Mouse (Mus musculus): ENCODE data around the gene Pgghg. TPM values are rescaled to one million over a fixed set of nuclear protein-coding genes. Genes with fewer than 3 reads are reported as not detected.

The Pgghg gene
- polyA plus RNA-seq, 1 experiment = 68.6 TPM

- no peak for TF ChIP-seq CTCF (IDR thresholded peaks at IDR 0.05; ENCODE audit: borderline replicate concordance, control insufficient read depth, extremely low read depth, insufficient read depth, low read length, poor library complexity)
- TF ChIP-seq POLR2A (IDR thresholded peaks at IDR 0.05; ENCODE audit: control insufficient read depth, extremely low read depth, insufficient read depth, low read length, poor library complexity) = no peak
- Histone ChIP-seq H3K27ac (ENCODE audit: control insufficient read depth, insufficient read depth, low read length) (no peak overlapping the region), H3K4me1 (replicated peaks; ENCODE audit: control insufficient read depth, insufficient read depth, low read length) (no peaks in the 10 kb centered on the region), H3K4me3 (ENCODE audit: control insufficient read depth, insufficient read depth, low read length) (no peak overlapping the region), H3K27me3 (ENCODE audit: control insufficient read depth, insufficient read depth, low read length) (no peaks in the 10 kb centered on the region), H3K36me3 (ENCODE audit: control insufficient read depth, insufficient read depth, low read length) (peaks cover 7% of the 10 kb centered on the region)
- no peak for DNase-seq
- WGBS = 93% methylated on average over 15 of the region's 15 CpGs
These were observed 38.9 kb upstream of the Pgghg start for GRCm38 (mm10) chr7:140902036-140902875.

GRCm38 (mm10) chr7:140903212-140903611 lies 38.0 kb upstream of the Pgghg start:
- no peaks in the 10 kb centered on the region for H3K27me3 ChIP-seq (ENCODE audit: control insufficient read depth, insufficient read depth, low read length)
- DNase-seq = peak; percentile 82
- no peak overlapping the region for H3K4me3 ChIP-seq (ENCODE audit: control insufficient read depth, insufficient read depth, low read length)
- H3K27ac ChIP-seq (ENCODE audit: control insufficient read depth, insufficient read depth, low read length) = no peak overlapping the region
- H3K36me3 ChIP-seq (ENCODE audit: control insufficient read depth, insufficient read depth, low read length) = no peaks in the 10 kb centered on the region; the same call in 1 of the 2 replicates
- 28% methylated on average over 13 of the region's 13 CpGs for WGBS
- H3K4me1 ChIP-seq (replicated peaks; ENCODE audit: control insufficient read depth, insufficient read depth, low read length) = no peaks in the 10 kb centered on the region
- TF ChIP-seq POLR2A (IDR thresholded peaks at IDR 0.05; ENCODE audit: control insufficient read depth, extremely low read depth, insufficient read depth, low read length, poor library complexity) (no peak), CTCF (IDR thresholded peaks at IDR 0.05; ENCODE audit: borderline replicate concordance, control insufficient read depth, extremely low read depth, insufficient read depth, low read length, poor library complexity) (peak; percentile 90; the same call in 1 of the 2 replicates)

GRCm38 (mm10) chr7:140905642-140906081 lies 35.5 kb upstream of the Pgghg start:
- no peak overlapping the region for H3K4me3 ChIP-seq (ENCODE audit: control insufficient read depth, insufficient read depth, low read length)
- 99% methylated on average over 2 of the region's 2 CpGs for WGBS
- H3K36me3 ChIP-seq (ENCODE audit: control insufficient read depth, insufficient read depth, low read length) = no peaks in the 10 kb centered on the region
- peaks cover 8% of the 10 kb centered on the region for H3K4me1 ChIP-seq (replicated peaks; ENCODE audit: control insufficient read depth, insufficient read depth, low read length)
- TF ChIP-seq CTCF (IDR thresholded peaks at IDR 0.05; ENCODE audit: borderline replicate concordance, control insufficient read depth, extremely low read depth, insufficient read depth, low read length, poor library complexity) = no peak
- no peak for DNase-seq
- no peaks in the 10 kb centered on the region for H3K27me3 ChIP-seq (ENCODE audit: control insufficient read depth, insufficient read depth, low read length)
- H3K27ac ChIP-seq (ENCODE audit: control insufficient read depth, insufficient read depth, low read length) = no peak overlapping the region

GRCm38 (mm10) chr7:140907131-140907530 lies 34.1 kb upstream of the Pgghg start:
- H3K27ac ChIP-seq (ENCODE audit: control insufficient read depth, insufficient read depth, low read length) = no peak overlapping the region
- no peak for TF ChIP-seq CTCF (IDR thresholded peaks at IDR 0.05; ENCODE audit: borderline replicate concordance, control insufficient read depth, extremely low read depth, insufficient read depth, low read length, poor library complexity)
- no peak for TF ChIP-seq POLR2A (IDR thresholded peaks at IDR 0.05; ENCODE audit: control insufficient read depth, extremely low read depth, insufficient read depth, low read length, poor library complexity)
- WGBS = 92% methylated on average over 13 of the region's 13 CpGs
- no peak for DNase-seq
- no peak overlapping the region for H3K4me3 ChIP-seq (ENCODE audit: control insufficient read depth, insufficient read depth, low read length)
- H3K4me1 ChIP-seq (replicated peaks; ENCODE audit: control insufficient read depth, insufficient read depth, low read length) = peaks cover 8% of the 10 kb centered on the region
- no peaks in the 10 kb centered on the region for H3K36me3 ChIP-seq (ENCODE audit: control insufficient read depth, insufficient read depth, low read length)
- H3K27me3 ChIP-seq (ENCODE audit: control insufficient read depth, insufficient read depth, low read length) = no peaks in the 10 kb centered on the region

GRCm38 (mm10) chr7:140907697-140908096 lies 33.5 kb upstream of the Pgghg start:
- 87% methylated on average over 7 of the region's 7 CpGs for whole genome bisulfite sequencing
- peaks cover 8% of the 10 kb centered on the region for H3K4me1 ChIP-seq (replicated peaks; ENCODE audit: control insufficient read depth, insufficient read depth, low read length)

DNA sequence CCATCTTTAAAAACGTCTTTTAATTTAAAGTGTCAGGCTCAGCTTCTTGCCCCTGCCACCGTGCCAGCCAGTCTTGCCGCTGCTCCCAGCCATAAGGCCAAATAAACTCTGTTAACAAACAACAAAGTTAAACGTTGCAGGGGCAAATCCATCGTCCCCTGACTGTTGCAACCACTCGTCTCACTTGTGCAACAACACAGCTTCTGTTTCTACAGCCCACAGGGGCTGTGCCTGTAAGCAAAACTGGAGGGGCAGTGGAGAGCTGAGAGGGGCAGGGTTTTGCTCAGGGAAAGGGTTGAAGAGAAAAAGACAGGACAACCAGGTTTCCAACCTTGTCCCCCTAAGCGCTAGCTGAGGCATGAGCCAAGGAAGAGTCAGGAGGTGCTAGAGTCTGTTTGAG lies 33.0 kb upstream of the Pgghg start:
- TF ChIP-seq POLR2A (IDR thresholded peaks at IDR 0.05; ENCODE audit: control insufficient read depth, extremely low read depth, insufficient read depth, low read length, poor library complexity) = no peak
- no peak for TF ChIP-seq CTCF (IDR thresholded peaks at IDR 0.05; ENCODE audit: borderline replicate concordance, control insufficient read depth, extremely low read depth, insufficient read depth, low read length, poor library complexity)
- Histone ChIP-seq H3K4me1 (replicated peaks; ENCODE audit: control insufficient read depth, insufficient read depth, low read length) (peaks cover 8% of the 10 kb centered on the region), H3K27me3 (ENCODE audit: control insufficient read depth, insufficient read depth, low read length) (no peaks in the 10 kb centered on the region), H3K27ac (ENCODE audit: control insufficient read depth, insufficient read depth, low read length) (no peak overlapping the region), H3K36me3 (ENCODE audit: control insufficient read depth, insufficient read depth, low read length) (no peaks in the 10 kb centered on the region), H3K4me3 (ENCODE audit: control insufficient read depth, insufficient read depth, low read length) (no peak overlapping the region)
- 81% methylated on average over 7 of the region's 7 CpGs for WGBS
- no peak for DNase-seq

More at GRCm38 (mm10) chr7:140907697-140908096, 33.5 kb upstream of the Pgghg start:
- DNase-seq = no peak
- no peak overlapping the region for H3K4me3 ChIP-seq (ENCODE audit: control insufficient read depth, insufficient read depth, low read length)
- H3K36me3 ChIP-seq (ENCODE audit: control insufficient read depth, insufficient read depth, low read length) = no peaks in the 10 kb centered on the region
- TF ChIP-seq CTCF (IDR thresholded peaks at IDR 0.05; ENCODE audit: borderline replicate concordance, control insufficient read depth, extremely low read depth, insufficient read depth, low read length, poor library complexity) = no peak
- TF ChIP-seq POLR2A (IDR thresholded peaks at IDR 0.05; ENCODE audit: control insufficient read depth, extremely low read depth, insufficient read depth, low read length, poor library complexity) = no peak
- H3K27ac ChIP-seq (ENCODE audit: control insufficient read depth, insufficient read depth, low read length) = no peak overlapping the region
- H3K27me3 ChIP-seq (ENCODE audit: control insufficient read depth, insufficient read depth, low read length) = no peaks in the 10 kb centered on the region
